Mouse (Mus musculus) kidney, embryonic 14.5 days (tissue): ENCODE results near the gene Exoc8. TPM values are rescaled to one million over a fixed set of nuclear protein-coding genes. Genes with fewer than 3 reads are reported as not detected.

Source experiments
- polyA plus RNA-seq: library from polyadenylated mRNA; unstranded; fragments of >200 nt; fragmentation: Nextera tagmentation; extraction: Ambion mirVana; gene quantifications from 2 replicates; pipeline ENCODE4 v1.2.1, GENCODE M21; 2014

Gene Exoc8
- polyA plus RNA-seq, 1 experiment from 2014 or later, result 8.1 TPM

Other genes with a start within 250 kb of the Exoc8 start
- 28.1 and 38.8 TPM in 2 replicates for gene 2310022B05Rik, start 234.3 kb downstream of the Exoc8 start, polyA plus RNA-seq
- 36.3 and 57.1 TPM in 2 replicates for gene Ttc13, start 175.7 kb downstream of the Exoc8 start, polyA plus RNA-seq
- 30.9 and 32.2 TPM in 2 replicates for gene Arv1, start 175.6 kb downstream of the Exoc8 start, polyA plus RNA-seq
- 6.2 and 6.8 TPM in 2 replicates for gene Fam89a, start 145.9 kb downstream of the Exoc8 start, polyA plus RNA-seq
- 0.03 TPM in 1 of 2 replicates, not detected in the other for gene Trim67, start 104.6 kb downstream of the Exoc8 start, polyA plus RNA-seq
- gene Gnpat, start 34.7 kb downstream of the Exoc8 start, polyA plus RNA-seq, result 79.3 and 122 TPM in 2 replicates
- gene 2810004N23Rik, start 34.6 kb downstream of the Exoc8 start, polyA plus RNA-seq, result 47.5 and 52.9 TPM in 2 replicates
- 6.6 and 9.1 TPM in 2 replicates for gene Sprtn, start 181 bp upstream of the Exoc8 start, polyA plus RNA-seq
- gene Egln1, start 51.6 kb upstream of the Exoc8 start, polyA plus RNA-seq, result 15.8 and 16.0 TPM in 2 replicates
- gene Tsnax, start 115.3 kb upstream of the Exoc8 start, polyA plus RNA-seq, result 86.0 and 128 TPM in 2 replicates
- 2.2 and 3.2 TPM in 2 replicates for gene Disc1, start 156.5 kb upstream of the Exoc8 start, polyA plus RNA-seq